Mouse (Mus musculus) retina, adult 2 months (tissue): ENCODE measurements around the gene Rnf41.

Experiments
- DNase-seq: peaks from one replicate; pipeline ENCODE4 v3.0.0-alpha.2; 2012; ENCODE audit warnings: low read depth, low spot score

The Rnf41 gene

GRCm38 (mm10) chr10:128411211-128412054 is at the start of gene Rnf41, which contains the start of gene Nabp2:
Gene Rnf41, plus strand, starts transcription at chr10:128411657.
Gene Nabp2, minus strand, starts transcription at chr10:128411492.
- peak; percentile 82 for DNase-seq

GRCm38 (mm10) chr10:128361836-128362235 is 49.6 kb upstream of the Rnf41 start:
- DNase-seq = no peak

- no peak for DNase-seq
These were observed 48.9 kb upstream of the Rnf41 start for GRCm38 (mm10) chr10:128362568-128362967.

- no peak for DNase-seq
These were observed 43.5 kb upstream of the Rnf41 start for GRCm38 (mm10) chr10:128367899-128368401.

- DNase-seq = peak; percentile 76
These were observed 42.8 kb upstream of the Rnf41 start, which contains the start of gene Coq10a for GRCm38 (mm10) chr10:128368402-128369217. Gene Coq10a, minus strand, starts transcription at chr10:128368997.

- no peak for DNase-seq
These were observed 42.3 kb upstream of the Rnf41 start for GRCm38 (mm10) chr10:128369218-128369543.

- DNase-seq = no peak
These were observed 41.9 kb upstream of the Rnf41 start for GRCm38 (mm10) chr10:128369599-128369998.

GRCm38 (mm10) chr10:128370021-128370420 is 41.4 kb upstream of the Rnf41 start:
- no peak for DNase-seq

- DNase-seq = no peak
These were observed 40.9 kb upstream of the Rnf41 start for GRCm38 (mm10) chr10:128370601-128371000.

- DNase-seq = no peak
These were observed 39.3 kb upstream of the Rnf41 start for GRCm38 (mm10) chr10:128372142-128372541.

- no peak for DNase-seq
These were observed 38.3 kb upstream of the Rnf41 start for GRCm38 (mm10) chr10:128372989-128373748.

GRCm38 (mm10) chr10:128374393-128374792 is 37.1 kb upstream of the Rnf41 start:
- no peak for DNase-seq

- no peak for DNase-seq
These were observed 35.4 kb upstream of the Rnf41 start for GRCm38 (mm10) chr10:128376099-128376454.

- DNase-seq = peak; percentile 61
These were observed 34.8 kb upstream of the Rnf41 start, which contains the start of gene Ankrd52 for GRCm38 (mm10) chr10:128376455-128377211. Gene Ankrd52, plus strand, starts transcription at chr10:128377115.

- DNase-seq = no peak
These were observed 34.1 kb upstream of the Rnf41 start for GRCm38 (mm10) chr10:128377222-128377939.

- DNase-seq = no peak
These were observed 33.5 kb upstream of the Rnf41 start for GRCm38 (mm10) chr10:128377940-128378448.

- no peak for DNase-seq
These were observed 33.0 kb upstream of the Rnf41 start for GRCm38 (mm10) chr10:128378462-128378861.

- DNase-seq = no peak
These were observed 32.2 kb upstream of the Rnf41 start for GRCm38 (mm10) chr10:128379260-128379659.

- no peak for DNase-seq
These were observed 30.9 kb upstream of the Rnf41 start for GRCm38 (mm10) chr10:128380565-128380964.

GRCm38 (mm10) chr10:128382482-128382881 is 29.0 kb upstream of the Rnf41 start:
- DNase-seq = no peak
